Mouse (Mus musculus) cerebellum, adult 2 months (tissue): ENCODE data around the gene Spata16. TPM values are rescaled to one million over a fixed set of nuclear protein-coding genes. Genes with fewer than 3 reads are reported as not detected.

Experiments
- DNase-seq, 2 experiments: peaks; one replicate each; pipeline ENCODE4 v3.0.0; 2021
- H3K27ac ChIP-seq: fragments of 200-500 bp; 2 replicates; pipeline ENCODE4 v1.5.1; 2012; ENCODE audit warnings: low read length, control low read depth, inconsistent platforms; ENCODE audit not compliant: insufficient read depth
- H3K27me3 ChIP-seq: fragments of 200-500 bp; 2 replicates; pipeline ENCODE4 v1.6.1; 2012; ENCODE audit warnings: inconsistent platforms, mild to moderate bottlenecking, low read length, moderate library complexity; ENCODE audit not compliant: control insufficient read depth, insufficient read depth
- H3K4me1 ChIP-seq: fragments of 200-500 bp; 2 replicates; pipeline ENCODE4 v1.6.1; 2011; ENCODE audit warnings: low read length; ENCODE audit not compliant: control insufficient read depth, insufficient read depth
- H3K4me3 ChIP-seq: fragments of 200-500 bp; replicated peaks from 2 replicates; pipeline ENCODE3; 2011; ENCODE audit warnings: mild to moderate bottlenecking, low read depth, low read length, control low read depth; ENCODE audit not compliant: insufficient read depth
- CTCF ChIP-seq: fragments of 200-500 bp; IDR thresholded peaks from 2 replicates; pipeline ENCODE4 v1.5.1; 2011; ENCODE audit warnings: low read depth, mild to moderate bottlenecking, control low read depth, low read length, moderate library complexity, borderline replicate concordance; ENCODE audit not compliant: insufficient read depth
- POLR2A ChIP-seq: fragments of 200-500 bp; IDR thresholded peaks from 2 replicates; pipeline ENCODE4 v1.6.1; 2011; ENCODE audit warnings: low read length, control low read depth, borderline replicate concordance; ENCODE audit not compliant: insufficient read depth
- WGBS: fragments of 180-500 bp; shearing (Covaris S2); methylation state at CpG from one replicate; pipeline ENCODE4 v1.1.7; 2018; 5-methylcytosine and 5-hydroxymethylcytosine counted together
- polyA plus RNA-seq: library from polyadenylated mRNA; depleted of rRNA; stranded (reverse); fragments of >200 nt; gene quantifications from 2 replicates; pipeline ENCODE4 v1.2.3, GENCODE M21; 2012

Spata16 gene
- polyA plus RNA-seq, 1 experiment, result not detected

DNA sequence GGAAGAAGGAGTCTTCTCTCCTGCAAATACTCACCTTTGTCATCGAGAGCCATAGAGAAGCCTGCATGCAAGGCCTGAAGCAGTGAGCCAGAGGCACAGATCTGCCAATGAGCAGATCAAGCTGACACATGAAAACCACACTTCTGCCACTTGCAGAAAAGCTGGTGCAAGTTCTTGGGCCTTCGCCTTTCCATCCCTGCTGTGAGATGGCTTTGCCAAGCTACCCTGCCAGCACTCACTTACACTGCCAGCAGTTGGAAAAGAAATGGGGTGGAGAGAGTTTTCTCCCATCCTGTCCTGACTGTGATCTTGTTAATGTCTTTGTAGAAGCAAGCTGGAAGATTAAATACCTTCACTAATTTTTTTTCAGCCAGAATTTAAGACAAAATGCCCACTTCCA lies 237.3 kb downstream of the Spata16 start:
- TF ChIP-seq POLR2A (no peak), CTCF (no peak)
- DNase-seq, result peak; percentile 7 to 23
- Histone ChIP-seq H3K27me3 (no peaks in the 10 kb centered on the region), H3K4me1 (no peaks in the 10 kb centered on the region), H3K4me3 (no peak overlapping the region), H3K27ac (no peak overlapping the region)
- 5% methylated on average over 2 of the region's 2 CpGs for WGBS

DNA sequence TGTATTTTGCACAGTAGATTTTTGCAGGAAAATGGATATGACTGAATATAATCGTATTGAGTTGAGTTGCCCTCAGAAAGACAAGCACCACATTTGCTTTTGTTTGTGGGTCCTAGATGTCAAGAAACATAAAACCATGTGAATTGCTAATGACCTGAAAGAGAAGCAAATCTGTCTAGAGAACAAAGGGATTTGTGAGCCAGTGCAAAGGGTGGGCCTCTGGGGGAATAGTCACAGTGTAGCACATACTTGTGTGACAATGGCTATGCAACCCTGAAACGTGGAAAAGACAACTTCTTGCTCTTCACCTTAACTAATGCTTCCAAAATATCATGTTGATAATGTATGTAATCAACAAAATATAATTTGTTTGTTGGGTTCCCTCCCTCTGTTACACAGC lies 239.9 kb downstream of the Spata16 start:
- TF ChIP-seq POLR2A, result no peak
- TF ChIP-seq CTCF, result no peak
- no peak overlapping the region for H3K4me3 ChIP-seq
- no peak for DNase-seq
- 55% methylated on average over 2 of the region's 2 CpGs for WGBS
- H3K4me1 ChIP-seq, result no peaks in the 10 kb centered on the region
- H3K27me3 ChIP-seq, result no peaks in the 10 kb centered on the region
- H3K27ac ChIP-seq, result no peak overlapping the region

DNA sequence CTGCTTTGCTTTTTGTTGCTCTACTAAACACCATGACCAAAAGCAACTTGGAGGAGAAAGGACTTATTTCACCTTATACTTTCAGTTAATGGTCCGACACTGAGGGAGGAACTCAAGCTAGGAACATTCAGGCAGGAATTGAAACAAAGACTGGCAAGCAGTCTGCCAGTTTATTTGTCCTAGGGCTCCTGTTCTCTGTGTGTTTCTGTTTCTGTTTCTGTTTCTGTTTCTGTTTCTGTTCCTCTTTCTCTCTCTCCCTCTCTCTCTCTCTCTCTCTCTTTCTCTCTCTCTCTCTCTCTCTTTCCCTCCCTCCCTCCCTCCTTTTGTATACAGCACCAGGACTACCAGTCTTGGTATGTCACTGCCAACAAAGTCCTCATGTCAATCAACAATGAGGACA lies 279.2 kb downstream of the Spata16 start:
- DNase-seq, result no peak
- no peaks in the 10 kb centered on the region for H3K4me1 ChIP-seq
- H3K27me3 ChIP-seq, result no peaks in the 10 kb centered on the region
- WGBS, result 76% methylated on average over 1 of the region's 1 CpGs
- no peak overlapping the region for H3K4me3 ChIP-seq
- H3K27ac ChIP-seq, result no peak overlapping the region
- TF ChIP-seq CTCF (no peak), POLR2A (no peak)

DNA sequence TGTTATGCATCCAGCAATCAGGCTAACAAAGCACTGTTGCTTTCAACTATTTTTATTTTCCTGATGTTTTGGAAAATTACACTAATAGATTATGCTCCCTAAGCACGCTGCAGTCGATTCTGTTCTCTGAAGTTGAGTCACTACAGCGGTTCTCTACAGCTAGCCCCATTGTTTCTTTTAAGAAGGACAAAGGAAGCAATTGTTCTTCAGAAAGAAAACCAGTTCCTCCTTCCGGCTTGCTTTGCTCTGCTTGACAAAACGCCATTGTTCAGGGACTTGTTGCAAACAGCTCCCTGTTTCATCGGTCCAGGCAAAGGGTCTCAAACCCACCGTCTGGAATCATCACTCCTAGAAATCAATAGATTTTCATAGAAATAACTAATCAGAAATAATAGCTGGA lies 283.6 kb downstream of the Spata16 start:
- no peak overlapping the region for H3K27ac ChIP-seq
- TF ChIP-seq CTCF (no peak), POLR2A (no peak)
- H3K4me1 ChIP-seq, result no peaks in the 10 kb centered on the region
- peak in 1 of 2 experiments; percentile 7 for DNase-seq
- H3K27me3 ChIP-seq, result no peaks in the 10 kb centered on the region
- H3K4me3 ChIP-seq, result no peak overlapping the region
- 22% methylated on average over 7 of the region's 7 CpGs for WGBS

DNA sequence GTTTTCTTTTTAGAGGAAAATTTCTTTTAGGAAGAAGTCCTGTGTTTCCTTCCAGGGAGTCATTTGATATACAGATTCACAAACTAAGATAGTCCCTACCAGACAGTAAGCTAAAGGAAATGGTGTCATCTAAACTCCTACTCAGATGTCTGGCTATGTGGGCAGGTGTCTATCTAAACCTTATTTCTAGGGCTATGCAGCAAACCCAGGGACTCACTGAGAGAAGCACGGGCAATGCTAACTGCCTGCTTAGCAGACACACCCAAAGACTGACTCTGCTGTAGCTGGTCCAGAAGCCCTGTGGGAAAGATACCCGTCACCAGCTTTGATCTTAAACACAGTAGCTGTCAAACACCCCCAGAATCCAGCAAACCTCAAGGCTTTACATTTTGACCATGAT lies 284.2 kb downstream of the Spata16 start:
- no peak for DNase-seq
- TF ChIP-seq POLR2A (no peak), CTCF (no peak)
- WGBS, result 88% methylated on average over 2 of the region's 2 CpGs

DNA sequence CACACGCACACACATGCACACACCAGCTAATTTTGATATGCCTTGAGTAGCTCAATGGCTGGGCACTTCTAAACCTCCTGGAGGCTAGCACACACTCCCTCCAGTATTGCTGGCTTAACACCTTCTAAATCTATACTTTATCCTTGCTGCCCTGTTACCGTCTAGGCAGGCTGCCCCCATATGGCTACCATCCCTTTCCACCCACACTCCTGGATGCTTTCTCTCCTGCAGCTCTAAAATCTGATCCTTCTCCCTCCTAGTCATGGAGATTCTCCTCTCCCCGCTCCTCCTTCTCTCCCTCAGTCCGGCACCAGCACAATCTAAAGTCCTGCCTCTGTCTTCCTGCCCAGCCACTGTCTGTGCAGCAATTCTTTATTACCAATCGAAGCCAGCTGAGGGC lies 286.0 kb downstream of the Spata16 start:
- no peak overlapping the region for H3K4me3 ChIP-seq
- WGBS, result 91% methylated on average over 5 of the region's 5 CpGs
- DNase-seq, result no peak
- no peak overlapping the region for H3K27ac ChIP-seq
- TF ChIP-seq POLR2A (no peak), CTCF (no peak)
- H3K4me1 ChIP-seq, result no peaks in the 10 kb centered on the region
- no peaks in the 10 kb centered on the region for H3K27me3 ChIP-seq

More for the DNA sequence above, 284.2 kb downstream of the Spata16 start:
- Histone ChIP-seq H3K4me3 (no peak overlapping the region), H3K27me3 (no peaks in the 10 kb centered on the region), H3K4me1 (no peaks in the 10 kb centered on the region), H3K27ac (no peak overlapping the region)

DNA sequence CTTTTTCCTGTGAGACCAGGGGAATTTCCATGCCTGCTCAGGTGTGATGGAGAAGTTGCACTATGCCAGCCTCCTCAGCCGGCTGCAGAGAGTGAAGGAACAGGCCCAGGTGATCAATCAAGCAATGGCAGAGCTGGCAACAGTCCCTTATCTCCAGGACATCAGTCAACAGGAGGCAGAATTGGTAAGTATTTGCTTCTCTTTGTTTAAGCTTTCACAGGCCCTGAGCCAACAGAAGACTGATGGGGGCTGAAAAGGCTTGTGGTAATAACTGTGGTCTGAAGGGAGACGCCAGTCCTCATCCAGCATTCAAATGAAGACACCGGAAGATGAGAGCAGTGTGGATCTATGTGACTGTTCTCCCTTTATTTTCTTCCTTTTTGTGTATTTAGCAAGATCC lies 286.8 kb downstream of the Spata16 start:
- 29% methylated on average over 3 of the region's 3 CpGs for WGBS
- TF ChIP-seq CTCF (no peak), POLR2A (no peak)
- Histone ChIP-seq H3K27me3 (no peaks in the 10 kb centered on the region), H3K27ac (no peak overlapping the region), H3K4me1 (no peaks in the 10 kb centered on the region), H3K4me3 (no peak overlapping the region)
- DNase-seq, result no peak

DNA sequence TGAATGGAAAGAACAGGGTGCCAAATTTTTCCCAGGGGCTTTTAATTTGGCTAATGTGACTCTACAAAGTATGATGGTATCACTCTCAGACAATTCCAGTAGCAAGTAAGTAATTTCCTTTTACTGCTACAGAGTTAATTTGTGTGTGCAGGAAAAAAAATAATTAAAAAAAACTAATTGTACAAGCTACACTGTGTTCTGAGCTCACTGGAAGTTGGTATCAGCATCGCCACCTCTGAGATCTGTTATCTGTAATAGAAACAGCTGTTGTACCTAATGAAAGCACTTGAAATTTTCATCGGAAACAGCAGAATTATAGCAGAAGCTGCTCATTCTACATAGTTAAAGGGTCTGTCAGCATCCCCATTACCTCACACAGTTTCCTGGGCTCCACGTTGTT lies 295.7 kb downstream of the Spata16 start:
- no peak overlapping the region for H3K27ac ChIP-seq
- no peaks in the 10 kb centered on the region for H3K4me1 ChIP-seq
- DNase-seq, result no peak
- TF ChIP-seq CTCF (no peak), POLR2A (no peak)
- no peak overlapping the region for H3K4me3 ChIP-seq
- 82% methylated on average over 3 of the region's 3 CpGs for WGBS
- no peaks in the 10 kb centered on the region for H3K27me3 ChIP-seq
